Mouse (Mus musculus) heart, adult 18-20 months (tissue): ENCODE measurements at regions not wholly inside any gene's neighbourhood (a gene's known extent, or its start where the extent isn't known, plus 50 kb on each side); places are given as distances from the start of the nearest gene placed in this dataset.
"Not testable (repeated sequence)": the region's sequence is repeated elsewhere in the genome, so short reads cannot be mapped to it uniquely, and the experiment has no call there.

Experiments used
- DNase-seq, 2 experiments: peaks; one replicate each; pipeline ENCODE4 v3.0.0; 2021 to 2022; ENCODE audit warnings: mixed read lengths in 1 of 2

GRCm38 (mm10) chr10:111637084-111637735 lies 131.1 kb downstream of the Phlda1 start:
- DNase-seq, result no peak

- no peak for DNase-seq
Observed at GRCm38 (mm10) chr10:111639866-111640265, 133.8 kb downstream of the Phlda1 start.

GRCm38 (mm10) chr10:111642683-111643082 lies 136.6 kb downstream of the Phlda1 start:
- DNase-seq, result no peak

GRCm38 (mm10) chr10:111653773-111654172 lies 147.7 kb downstream of the Phlda1 start:
- not testable (repeated sequence) for DNase-seq

- no peak for DNase-seq
Observed at GRCm38 (mm10) chr10:111654364-111655226, 148.5 kb downstream of the Phlda1 start.

GRCm38 (mm10) chr10:111658828-111659227 lies 152.7 kb downstream of the Phlda1 start:
- DNase-seq, result no peak

- DNase-seq, result no peak
Observed at GRCm38 (mm10) chr10:111662665-111663064, 156.6 kb downstream of the Phlda1 start.

GRCm38 (mm10) chr10:111665834-111666233 lies 159.7 kb downstream of the Phlda1 start:
- no peak for DNase-seq

GRCm38 (mm10) chr10:111666963-111667362 lies 160.9 kb downstream of the Phlda1 start:
- DNase-seq, result no peak

- no peak for DNase-seq
Observed at GRCm38 (mm10) chr10:111668639-111669038, 162.6 kb downstream of the Phlda1 start.

- peak; percentile 29 to 51 for DNase-seq
Observed at GRCm38 (mm10) chr10:111669658-111670057, 163.6 kb downstream of the Phlda1 start.

GRCm38 (mm10) chr10:111670666-111671065 lies 164.6 kb downstream of the Phlda1 start:
- peak in 1 of 2 experiments; percentile 11 for DNase-seq

GRCm38 (mm10) chr10:111672454-111673316 lies 166.6 kb downstream of the Phlda1 start:
- no peak for DNase-seq

GRCm38 (mm10) chr10:111673317-111673610 lies 167.2 kb downstream of the Phlda1 start:
- no peak for DNase-seq

GRCm38 (mm10) chr10:111676255-111676654 lies 170.2 kb downstream of the Phlda1 start:
- peak; percentile 18 to 26 for DNase-seq

- no peak for DNase-seq
Observed at GRCm38 (mm10) chr10:111680919-111681318, 174.8 kb downstream of the Phlda1 start.

GRCm38 (mm10) chr10:111684409-111685346 lies 178.6 kb downstream of the Phlda1 start:
- no peak for DNase-seq

GRCm38 (mm10) chr10:111686585-111686984 lies 180.5 kb downstream of the Phlda1 start:
- no peak for DNase-seq

- DNase-seq, result peak; percentile 75 to 89
Observed at GRCm38 (mm10) chr10:111689587-111689986, 183.5 kb downstream of the Phlda1 start.

GRCm38 (mm10) chr10:111693762-111694161 lies 187.7 kb downstream of the Phlda1 start:
- DNase-seq, result peak in 1 of 2 experiments; percentile 31
